Mouse (Mus musculus) stomach, postnatal 0 days (tissue): ENCODE measurements around the gene Zfp503. TPM values are rescaled to one million over a fixed set of nuclear protein-coding genes. Genes with fewer than 3 reads are reported as not detected.

Experiments
- ATAC-seq: fragments of 200-750 bp; cut with Nextera tagmentation; 2 replicates; pipeline ENCODE4 v1.8.0; 2017; ENCODE audit not compliant: low FRiP score, low TSS enrichment
- DNase-seq: peaks from one replicate; pipeline ENCODE4 v3.0.0-alpha.2; 2016; ENCODE audit warnings: low spot score
- H3K27ac ChIP-seq: fragments of 300-500 bp; sonication (generic); replicated peaks from 2 replicates; pipeline ENCODE4 v1.5.1; 2014; ENCODE audit warnings: mild to moderate bottlenecking, control low read depth
- H3K27me3 ChIP-seq: fragments of 300-500 bp; sonication (generic); 2 replicates; pipeline ENCODE4 v1.6.1; 2014; ENCODE audit warnings: low read length; ENCODE audit not compliant: control insufficient read depth, insufficient read depth
- H3K36me3 ChIP-seq: fragments of 300-500 bp; sonication (generic); 2 replicates; pipeline ENCODE4 v1.6.1; 2014; ENCODE audit warnings: low read length, mixed read lengths; ENCODE audit not compliant: control insufficient read depth, insufficient read depth
- H3K4me1 ChIP-seq: fragments of 300-500 bp; sonication (generic); replicated peaks from 2 replicates; pipeline ENCODE4 v1.6.1; 2014; ENCODE audit warnings: antibody characterized with exemption; ENCODE audit not compliant: control insufficient read depth, insufficient read depth
- H3K4me2 ChIP-seq: fragments of 300-500 bp; sonication (generic); replicated peaks from 2 replicates; pipeline ENCODE4 v1.6.1; 2014; ENCODE audit warnings: low read depth, mild to moderate bottlenecking, control low read depth, moderate library complexity
- H3K4me3 ChIP-seq: fragments of 300-500 bp; sonication (generic); 2 replicates; pipeline ENCODE4 v1.5.1; 2014; ENCODE audit warnings: low read depth, low read length, control low read depth
- H3K9ac ChIP-seq: fragments of 300-500 bp; sonication (generic); 2 replicates; pipeline ENCODE4 v1.6.1; 2014; ENCODE audit warnings: mild to moderate bottlenecking, low read length, control low read depth, mixed read lengths
- H3K9me3 ChIP-seq: fragments of 300-500 bp; sonication (generic); 2 replicates; pipeline ENCODE4 v1.6.1; 2016; ENCODE audit warnings: low read length; ENCODE audit not compliant: control insufficient read depth
- CTCF ChIP-seq: IDR thresholded peaks from 2 replicates; pipeline ENCODE4 v1.5.1; 2016; ENCODE audit warnings: antibody characterized with exemption, low read depth, mild to moderate bottlenecking, moderate library complexity
- EP300 ChIP-seq: optimal IDR thresholded peaks from 2 replicates; pipeline ENCODE3; 2016; ENCODE audit warnings: antibody characterized with exemption
- WGBS: fragments of 180-500 bp; shearing (Covaris S2); extraction: QIAGEN DNeasy Blood & Tissue Kit; methylation state at CpG from one replicate; pipeline ENCODE4 v1.1.7; 2014; 5-methylcytosine and 5-hydroxymethylcytosine counted together
- polyA plus RNA-seq: library from polyadenylated mRNA; unstranded; fragments of >200 nt; fragmentation: Nextera tagmentation; extraction: Ambion mirVana; gene quantifications from 2 replicates; pipeline ENCODE4 v1.2.1, GENCODE M21; 2015

The Zfp503 gene
- polyA plus RNA-seq = 10.0 and 11.3 TPM in 2 replicates

DNA sequence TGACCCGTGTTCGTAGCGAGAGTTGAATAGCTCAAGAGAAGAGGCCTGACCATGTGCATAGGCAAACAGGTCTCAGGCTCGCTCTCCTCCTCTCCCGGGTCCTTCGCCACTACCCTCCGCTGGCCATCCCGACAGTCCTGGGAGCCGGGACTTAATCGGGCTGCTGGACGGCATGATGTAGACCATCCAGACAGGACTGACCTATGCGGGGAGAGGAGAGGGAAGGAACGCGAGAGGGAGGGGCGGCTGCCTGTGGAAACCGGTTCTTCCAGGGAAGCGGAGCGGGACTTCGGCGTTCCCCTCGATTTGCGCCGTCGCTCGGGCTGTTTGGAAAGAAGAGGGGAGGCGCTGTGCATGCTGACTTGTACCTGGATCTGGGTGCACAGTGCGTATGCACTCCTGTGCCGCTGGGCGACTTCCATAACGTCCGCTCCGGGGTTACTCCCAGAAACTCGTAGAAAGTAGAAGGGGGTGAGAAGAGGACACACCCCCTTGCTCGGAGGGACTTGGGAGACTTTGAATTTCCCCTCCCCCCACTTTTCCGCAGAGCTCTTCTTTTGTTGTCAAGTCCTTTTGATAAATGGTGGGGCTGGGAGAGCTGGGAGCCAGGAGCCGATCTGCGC, at the start of gene Zfp503:
Zfp503 (minus strand) TSS at position 311 of the 623 bp plus-strand sequence.
- H3K36me3 ChIP-seq = peaks cover 11% of the 10 kb centered on the region; the same call in 1 of the 2 replicates
- ATAC-seq (peak; percentile 55), DNase-seq (peak; percentile 91)
- H3K4me1 ChIP-seq = no peaks in the 10 kb centered on the region; the same call in 1 of the 2 replicates
- H3K9me3 ChIP-seq = no peaks in the 10 kb centered on the region
- TF ChIP-seq CTCF = peak; percentile 64
- TF ChIP-seq EP300 = no peak
- peak within 1 kb of the TSS; percentile 99 for H3K27ac ChIP-seq
- H3K9ac ChIP-seq = peak within 1 kb of the TSS; percentile 82
- peak within 1 kb of the TSS; percentile 94 for H3K4me2 ChIP-seq
- H3K27me3 ChIP-seq = no peaks in the 10 kb centered on the region
- WGBS = 0% methylated on average over 36 of the region's 37 CpGs
- H3K4me3 ChIP-seq = peak within 1 kb of the TSS; percentile 90

DNA sequence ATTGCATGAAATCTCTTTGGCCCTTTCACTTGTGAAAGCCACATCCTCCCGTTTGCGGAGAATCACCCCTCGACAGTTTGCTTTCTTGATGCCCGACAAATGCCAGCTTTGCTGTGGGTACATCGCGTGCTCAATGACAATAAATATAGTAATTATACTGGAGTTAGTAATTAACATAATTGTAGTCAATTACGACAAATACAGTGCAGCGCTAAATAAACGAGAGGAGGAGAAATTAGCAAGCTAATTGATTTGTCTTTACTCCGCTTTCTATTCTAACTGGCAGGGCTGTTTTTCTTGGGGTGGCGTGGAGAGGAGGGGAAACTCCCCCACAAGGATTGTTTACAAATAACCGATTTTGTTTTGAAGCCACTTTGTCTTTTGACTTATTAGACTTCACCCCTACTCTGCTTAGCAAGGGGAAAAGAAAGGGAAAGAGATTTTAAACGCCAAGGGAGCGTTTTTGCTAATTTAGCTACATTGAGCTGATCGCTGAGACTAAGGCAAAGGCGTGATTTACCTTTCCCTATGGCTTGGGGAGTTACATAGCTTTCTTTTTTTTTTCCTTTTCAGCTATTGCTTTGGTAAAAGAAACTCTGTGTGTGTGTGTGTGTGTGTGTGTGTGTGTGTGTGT, 48.2 kb upstream of the Zfp503 start:
- no peaks in the 10 kb centered on the region for H3K27me3 ChIP-seq
- 81% methylated on average over 16 of the region's 16 CpGs for WGBS
- H3K4me3 ChIP-seq = no peak overlapping the region
- H3K4me2 ChIP-seq = no peak overlapping the region
- no peak overlapping the region for H3K9ac ChIP-seq
- no peak for ATAC-seq
- DNase-seq = no peak
- no peaks in the 10 kb centered on the region for H3K9me3 ChIP-seq
- H3K4me1 ChIP-seq = 0 out of 2 replicates have a peak, but pooled peaks cover 4% of the 10 kb centered on the region
- no peak for TF ChIP-seq EP300
- no peak for TF ChIP-seq CTCF
- no peaks in the 10 kb centered on the region for H3K36me3 ChIP-seq
- no peak overlapping the region for H3K27ac ChIP-seq

DNA sequence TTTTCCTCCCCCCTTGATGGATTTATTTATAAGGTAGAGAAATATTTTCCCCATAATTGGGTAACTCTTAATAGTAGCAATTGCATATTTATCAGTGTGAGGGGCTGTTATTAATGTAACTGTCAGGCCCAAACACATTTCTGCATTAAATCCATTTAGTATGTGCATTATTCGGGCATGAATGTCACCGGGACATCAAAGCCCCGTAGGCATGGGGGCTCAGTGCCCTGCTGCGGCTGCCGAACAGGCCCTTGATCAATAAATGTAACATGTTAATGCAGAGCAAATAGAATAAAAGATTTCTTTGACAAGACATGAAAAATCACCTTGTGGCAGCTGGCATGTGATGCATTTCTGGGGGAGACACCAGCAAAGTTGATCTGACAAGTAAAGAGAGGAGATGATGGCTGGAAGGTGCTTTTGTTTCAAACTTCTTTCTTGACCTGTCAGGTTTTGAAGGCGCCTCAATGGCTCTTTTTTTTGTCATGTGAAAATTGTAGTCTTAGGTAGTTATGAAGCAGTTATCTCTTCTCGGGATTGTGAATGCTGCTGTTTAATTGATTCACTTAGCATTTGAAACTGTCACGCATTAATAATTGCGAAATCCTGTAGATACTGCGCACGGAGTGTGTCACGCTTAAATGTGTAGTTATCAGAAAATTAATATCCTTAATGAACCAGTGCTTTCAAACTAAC, 47.5 kb upstream of the Zfp503 start:
- H3K4me3 ChIP-seq = no peak overlapping the region
- no peak overlapping the region for H3K9ac ChIP-seq
- WGBS = 68% methylated on average over 12 of the region's 12 CpGs
- TF ChIP-seq EP300 = no peak
- TF ChIP-seq CTCF = no peak
- DNase-seq (no peak), ATAC-seq (no peak)
- 0 out of 2 replicates have a peak, but pooled peaks cover 4% of the 10 kb centered on the region for H3K4me1 ChIP-seq
- H3K27ac ChIP-seq = no peak overlapping the region
- H3K27me3 ChIP-seq = no peaks in the 10 kb centered on the region
- no peaks in the 10 kb centered on the region for H3K36me3 ChIP-seq
- H3K9me3 ChIP-seq = no peaks in the 10 kb centered on the region
- no peak overlapping the region for H3K4me2 ChIP-seq

DNA sequence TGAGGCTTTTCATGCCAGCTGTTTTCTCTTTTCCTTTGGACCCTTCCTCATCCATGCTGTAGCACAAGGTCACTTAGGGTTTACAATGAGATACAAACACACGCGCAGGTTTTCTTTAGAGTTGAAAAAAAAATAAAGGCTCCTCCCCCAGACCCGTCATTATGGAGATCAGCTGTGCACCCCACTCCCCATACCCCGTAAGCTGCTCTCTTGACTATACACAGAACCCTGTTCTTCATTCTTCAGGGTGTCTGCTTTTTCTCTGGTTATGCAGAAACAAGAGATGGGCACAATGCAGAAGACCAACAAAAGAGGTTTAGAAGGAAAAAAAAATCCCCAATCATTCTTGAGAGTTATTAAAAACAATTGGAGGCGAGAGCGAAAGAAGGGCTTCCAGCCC, 46.9 kb upstream of the Zfp503 start:
- no peak for ATAC-seq
- no peaks in the 10 kb centered on the region for H3K27me3 ChIP-seq
- no peak overlapping the region for H3K27ac ChIP-seq
- DNase-seq = no peak
- no peak overlapping the region for H3K4me2 ChIP-seq
- 0 out of 2 replicates have a peak, but pooled peaks cover 4% of the 10 kb centered on the region for H3K4me1 ChIP-seq
- H3K4me3 ChIP-seq = no peak overlapping the region
- 51% methylated on average over 6 of the region's 6 CpGs for WGBS
- no peaks in the 10 kb centered on the region for H3K9me3 ChIP-seq
- H3K36me3 ChIP-seq = no peaks in the 10 kb centered on the region
- H3K9ac ChIP-seq = no peak overlapping the region
- TF ChIP-seq CTCF = no peak
- TF ChIP-seq EP300 = no peak

DNA sequence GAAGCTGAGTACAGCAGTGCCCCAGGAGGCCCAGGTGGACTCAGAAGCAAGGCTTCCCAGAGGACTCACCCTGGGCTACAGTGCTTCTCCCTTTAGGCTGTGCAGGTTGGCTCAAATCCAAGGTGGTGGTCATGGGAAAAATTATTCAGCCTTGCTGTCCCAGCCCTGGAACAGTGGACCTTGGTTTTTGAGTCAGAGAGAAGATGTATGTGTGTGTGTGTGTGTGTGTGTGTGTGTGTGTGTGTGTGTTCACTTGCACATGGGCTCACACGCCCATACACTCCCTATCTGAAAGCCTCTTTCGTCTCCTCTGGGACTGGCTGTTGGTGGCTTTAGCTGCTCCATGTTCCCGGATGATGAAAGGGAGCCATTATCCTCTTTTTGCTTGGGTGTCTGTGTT, 46.5 kb upstream of the Zfp503 start:
- Histone ChIP-seq H3K27ac (no peak overlapping the region), H3K9ac (no peak overlapping the region), H3K27me3 (no peaks in the 10 kb centered on the region), H3K4me1 (0 out of 2 replicates have a peak, but pooled peaks cover 4% of the 10 kb centered on the region), H3K36me3 (no peaks in the 10 kb centered on the region), H3K9me3 (no peaks in the 10 kb centered on the region), H3K4me2 (no peak overlapping the region), H3K4me3 (no peak overlapping the region)
- ATAC-seq = peak; percentile 57
- no peak for TF ChIP-seq EP300
- TF ChIP-seq CTCF = no peak
- peak; percentile 33 for DNase-seq
- WGBS = 42% methylated on average over 3 of the region's 3 CpGs
